Mouse (Mus musculus): ENCODE data around the gene Rgs11.

DNA sequence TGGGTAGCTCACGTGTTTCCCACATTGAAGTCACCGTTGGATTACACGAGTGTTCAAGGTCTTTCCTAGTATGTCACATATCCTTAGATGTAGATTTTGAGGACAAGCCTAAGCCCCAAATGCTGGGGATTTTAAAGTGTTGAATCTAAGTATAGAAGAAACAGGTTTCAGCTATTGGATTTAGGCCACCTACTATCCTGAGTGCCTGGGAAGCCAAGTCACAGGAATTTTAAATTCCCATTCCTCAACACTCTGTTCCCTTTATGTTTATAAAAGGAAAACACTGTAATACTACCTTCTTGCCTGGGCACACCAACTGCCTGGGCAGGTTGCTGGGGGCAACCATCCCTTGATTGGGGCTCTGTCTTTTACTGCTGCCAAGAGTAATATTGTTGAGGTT lies 21.6 kb upstream of the Rgs11 start:
- no peak for TF ChIP-seq CTCF (IDR thresholded peaks at IDR 0.05; ENCODE audit: borderline replicate concordance, insufficient read depth, low read length)
- no peak for TF ChIP-seq POLR2A (IDR thresholded peaks at IDR 0.05; ENCODE audit: low read depth, low read length)
